Mouse (Mus musculus) thymus, adult 18-20 months (tissue): Measurements from ENCODE around the gene H1foo.

Experiments used
- DNase-seq, 2 experiments: peaks; one replicate each; pipeline ENCODE4 v3.0.0; 2022; ENCODE audit warnings: mixed read lengths in 2 of 2

H1foo gene

DNA sequence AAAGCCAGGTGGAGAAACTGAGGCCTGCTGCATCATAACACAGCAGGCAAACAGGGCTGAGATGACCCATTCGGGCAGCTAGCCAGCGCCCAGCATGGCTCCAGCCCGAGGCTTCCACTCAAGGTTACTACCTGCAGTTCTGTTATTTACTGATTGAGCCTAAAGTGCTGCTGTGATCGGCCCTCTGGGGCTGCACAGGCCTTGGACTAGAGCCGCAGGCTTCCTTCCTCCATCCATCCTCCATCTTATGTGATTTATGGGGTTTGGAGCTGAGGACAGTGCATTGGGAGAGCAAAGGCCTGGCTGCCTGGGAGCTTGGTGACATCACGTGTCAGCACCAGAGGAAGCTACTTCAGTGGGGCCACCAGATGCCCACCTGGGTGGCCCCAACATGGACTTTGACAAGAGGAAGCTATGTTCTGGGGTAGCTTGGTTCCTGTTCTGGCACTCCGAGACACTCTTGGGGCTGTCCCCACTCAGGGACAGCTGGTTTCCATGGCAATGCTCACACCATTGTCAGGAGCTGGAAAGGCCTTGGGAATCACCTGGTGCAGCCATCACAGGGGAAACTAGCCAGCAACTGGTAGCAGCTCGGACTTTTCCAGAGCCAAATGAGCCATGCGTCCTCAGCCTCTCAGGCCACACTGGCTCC lies 42.5 kb downstream of the H1foo start:
- no peak for DNase-seq

- no peak for DNase-seq
Observed at GRCm38 (mm10) chr6:115989032-115989431, 44.3 kb downstream of the H1foo start.

DNA sequence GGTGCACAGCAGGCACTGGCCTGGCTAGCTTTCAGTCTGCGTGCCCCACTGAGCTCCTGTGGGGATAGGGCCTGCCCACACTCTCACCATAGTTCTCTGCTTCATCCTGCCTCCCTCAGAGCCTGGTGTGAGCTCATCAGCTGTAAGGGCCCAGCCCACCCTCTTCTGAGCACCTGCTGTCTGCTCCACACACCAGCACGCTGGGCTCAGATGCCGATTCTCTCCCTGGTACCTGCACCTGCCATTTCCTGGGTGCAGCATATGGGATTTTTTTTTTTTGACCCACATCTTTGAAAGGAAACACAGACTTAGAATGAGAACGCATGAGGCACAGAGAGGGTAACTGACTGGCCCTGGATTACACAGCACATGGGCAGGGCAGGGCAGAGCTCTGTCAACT lies 44.9 kb downstream of the H1foo start:
- DNase-seq, result peak; percentile 86 to 93

DNA sequence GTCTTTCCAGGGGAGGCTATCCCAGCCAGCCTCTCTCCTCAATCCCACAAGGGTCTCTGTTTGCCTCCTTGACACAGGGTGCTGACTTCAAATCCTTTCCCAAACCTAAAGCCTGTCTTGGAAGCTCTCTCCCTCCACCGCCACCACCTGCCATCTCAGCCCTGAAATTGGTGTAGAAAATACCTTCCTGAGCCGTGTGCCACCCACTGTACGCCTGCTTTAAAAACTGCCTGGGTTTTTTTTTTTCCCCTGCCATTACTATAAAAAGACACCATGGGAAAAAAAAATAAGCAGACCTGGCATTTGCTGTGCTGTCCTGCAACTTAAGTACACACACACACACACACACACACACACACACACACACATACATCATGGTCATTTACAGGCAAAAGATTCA lies 45.3 kb downstream of the H1foo start:
- no peak for DNase-seq

GRCm38 (mm10) chr6:115990479-115990878 lies 45.7 kb downstream of the H1foo start:
- DNase-seq, result no peak

- DNase-seq, result peak in 1 of 2 experiments; percentile 35
Observed at GRCm38 (mm10) chr6:115991108-115991880, 46.6 kb downstream of the H1foo start.

DNA sequence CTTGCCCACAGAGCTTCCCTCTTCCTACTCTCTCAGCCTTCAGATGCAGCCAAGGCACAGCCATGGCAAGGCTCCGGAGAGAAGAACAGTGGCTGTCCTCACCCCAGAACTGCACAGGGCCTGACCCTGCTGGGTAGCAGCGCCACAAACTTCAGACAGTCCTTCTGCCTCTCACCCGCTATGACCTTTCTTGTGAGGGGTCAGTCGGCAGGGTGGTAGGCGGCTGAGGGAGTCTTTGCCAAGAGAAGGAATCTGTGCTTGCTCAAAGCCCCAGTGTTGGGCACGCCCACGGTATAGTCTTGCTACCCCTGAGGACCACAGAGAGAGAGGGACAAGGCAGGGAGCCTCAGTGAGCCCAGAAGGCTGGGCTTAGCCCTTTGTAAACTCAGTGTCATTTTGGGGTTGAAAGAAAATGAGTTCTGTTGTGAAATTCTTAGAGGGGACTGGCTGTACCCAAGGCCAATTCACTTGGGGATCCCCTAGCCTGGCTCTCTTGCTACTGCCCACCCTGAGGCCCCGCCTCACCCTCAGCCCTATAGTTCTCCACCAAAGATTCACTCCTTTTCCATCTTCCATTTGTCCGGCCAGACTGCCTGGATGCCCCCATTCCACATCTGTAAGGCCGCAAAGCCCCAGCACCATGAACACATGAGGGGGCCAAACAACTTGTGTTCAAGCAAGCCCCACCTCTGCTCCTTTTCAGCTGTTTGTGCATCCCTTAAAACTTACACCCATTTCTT lies 47.3 kb downstream of the H1foo start:
- peak in 1 of 2 experiments; percentile 33 for DNase-seq

DNA sequence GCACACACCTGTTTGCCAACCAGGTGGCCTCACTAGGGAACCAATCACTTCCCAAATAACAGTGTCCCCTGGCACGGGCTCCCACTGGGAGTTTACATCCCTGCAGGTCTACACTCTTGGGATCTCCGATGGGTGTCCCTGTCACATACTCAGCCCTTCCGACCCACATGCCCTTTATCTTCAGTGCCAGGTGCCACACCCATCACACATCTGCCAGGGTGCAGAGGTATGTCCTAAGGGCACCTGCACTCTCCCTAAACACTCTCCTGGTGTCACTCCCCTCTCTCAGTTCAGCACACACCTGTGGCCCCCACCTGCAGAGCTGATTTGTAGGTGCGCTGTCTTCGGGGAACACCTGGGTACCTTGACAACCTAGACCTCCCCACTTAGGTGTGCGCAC lies 48.2 kb downstream of the H1foo start:
- peak in 1 of 2 experiments; percentile 35 for DNase-seq

- peak in 1 of 2 experiments; percentile 35 for DNase-seq
Observed at GRCm38 (mm10) chr6:115993463-115994145, 48.9 kb downstream of the H1foo start.

DNA sequence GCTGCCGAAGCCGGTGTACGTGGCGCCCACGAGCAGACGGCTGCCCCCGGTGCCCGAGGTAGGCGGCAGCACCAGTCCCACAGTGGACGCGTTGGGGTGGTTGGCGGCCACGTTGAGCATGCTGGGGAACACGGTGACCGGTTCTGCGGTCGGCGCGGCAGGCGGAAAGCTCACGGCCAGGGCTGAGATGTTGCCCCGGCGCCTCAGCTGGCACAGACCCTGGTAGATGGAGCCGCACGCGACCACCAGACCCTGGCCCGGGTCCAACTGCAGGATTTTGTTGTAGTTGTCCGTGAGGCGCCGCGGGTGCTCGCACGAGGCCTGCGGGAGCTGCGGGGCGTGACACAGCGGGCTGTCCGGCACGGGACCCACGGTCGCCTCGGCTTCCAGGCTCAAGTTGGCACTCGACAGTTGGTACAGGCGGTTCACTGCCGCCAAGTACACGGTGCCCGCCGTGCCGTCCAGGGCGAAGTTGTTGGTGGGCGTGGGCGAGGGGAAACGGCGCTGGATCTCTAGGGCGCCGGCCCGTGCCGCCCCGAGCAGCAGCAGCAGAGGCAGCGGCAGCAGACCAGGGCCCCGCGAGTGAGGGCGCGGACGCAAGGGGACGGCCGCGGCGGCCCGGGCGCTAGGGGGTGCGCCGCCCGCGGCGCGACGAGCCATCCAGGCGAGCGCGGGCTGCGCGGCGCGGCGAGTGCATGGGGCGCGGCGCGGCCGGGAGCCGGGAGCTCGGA lies 49.6 kb downstream of the H1foo start:
- peak in 1 of 2 experiments; percentile 59 for DNase-seq

DNA sequence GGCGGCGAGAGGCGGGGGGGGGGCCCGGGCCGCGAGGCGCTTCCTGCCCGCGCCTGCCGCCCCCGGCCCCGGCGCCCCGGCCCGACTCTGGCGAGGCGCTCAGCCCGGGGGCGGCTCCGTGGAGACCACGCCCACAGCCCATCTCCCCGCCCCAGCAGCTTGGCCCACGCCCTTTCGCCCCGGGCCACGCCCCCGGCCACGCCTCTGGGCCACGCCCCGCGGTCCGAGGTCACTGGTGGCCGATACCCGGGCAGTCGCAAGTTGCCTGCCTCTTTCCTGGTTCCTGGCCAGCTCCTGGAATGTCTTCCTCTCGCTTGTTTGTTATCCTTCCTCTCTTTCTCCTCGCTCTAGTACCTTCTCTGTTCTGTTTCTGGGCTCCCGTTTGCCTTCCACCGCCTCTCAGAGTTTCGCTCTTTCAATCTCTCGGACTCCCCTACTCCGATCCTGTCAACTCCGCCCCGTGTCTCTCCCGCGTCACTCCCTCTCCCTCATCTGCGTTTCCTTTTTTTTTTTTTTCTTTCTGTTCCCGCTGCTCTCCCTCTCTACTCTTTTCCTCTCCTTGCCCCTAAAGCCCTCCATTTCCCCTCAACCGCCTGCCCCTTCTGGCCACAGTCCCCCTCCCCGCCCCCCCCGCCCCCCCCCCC lies 50.3 kb downstream of the H1foo start, which contains the start of gene Plxnd1:
TSS of gene Plxnd1 (minus strand) at position 129 of the 644 bp plus-strand sequence.
- DNase-seq, result peak; percentile 85 to 89

GRCm38 (mm10) chr6:115995531-115995941 lies 50.8 kb downstream of the H1foo start:
- peak in 1 of 2 experiments; percentile 37 for DNase-seq

GRCm38 (mm10) chr6:115996171-115996851 lies 51.6 kb downstream of the H1foo start:
- DNase-seq, result peak in 1 of 2 experiments; percentile 79

DNA sequence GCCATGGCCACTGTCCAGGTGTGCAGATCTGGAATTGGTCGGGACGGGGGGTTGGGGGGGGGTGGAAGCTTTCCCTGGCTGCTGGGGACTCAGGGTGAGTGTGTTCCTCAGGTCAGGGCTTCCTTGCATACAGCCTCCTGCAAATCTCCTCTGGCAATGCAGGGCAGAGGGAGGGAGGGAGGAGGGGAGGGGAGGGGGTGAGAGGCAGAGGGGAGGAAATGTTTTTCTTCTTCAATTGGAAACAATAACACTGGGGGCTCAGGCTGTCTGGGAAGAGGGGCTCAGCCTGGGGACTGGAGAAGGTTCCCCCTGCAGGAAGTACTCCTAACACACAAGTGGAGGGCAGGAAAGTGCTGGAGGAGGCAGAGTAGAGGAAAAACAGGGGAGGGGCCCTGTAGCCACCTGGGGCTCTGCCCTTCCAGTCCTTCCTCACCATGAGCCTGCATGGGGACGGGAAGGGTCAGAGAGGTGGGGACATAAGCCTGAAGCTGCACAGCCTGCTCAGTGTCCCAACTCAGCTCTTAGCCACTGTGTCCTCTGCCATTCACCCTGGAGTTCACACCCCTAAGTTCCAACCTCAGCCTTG lies 53.1 kb downstream of the H1foo start:
- no peak for DNase-seq

DNA sequence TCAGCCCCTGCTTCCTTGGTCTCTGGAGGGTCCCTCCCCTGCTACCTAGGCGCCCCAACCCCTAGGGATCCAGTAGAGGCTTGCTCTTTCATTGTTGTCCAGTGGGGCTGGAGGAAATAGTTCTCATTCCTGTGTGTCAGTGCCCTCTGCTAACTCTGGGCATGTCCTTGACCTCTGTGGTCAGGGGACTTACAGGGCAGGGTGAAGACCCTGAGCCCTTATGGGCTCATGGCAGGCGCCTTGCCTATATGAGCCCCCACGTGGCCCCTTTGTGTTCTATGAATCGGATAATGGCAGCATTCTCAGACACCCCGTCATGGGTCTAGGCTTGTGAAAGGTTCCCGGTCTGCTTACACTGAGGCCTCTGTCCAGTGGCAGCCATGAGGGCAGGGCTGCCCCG lies 54.0 kb downstream of the H1foo start:
- DNase-seq, result no peak

DNA sequence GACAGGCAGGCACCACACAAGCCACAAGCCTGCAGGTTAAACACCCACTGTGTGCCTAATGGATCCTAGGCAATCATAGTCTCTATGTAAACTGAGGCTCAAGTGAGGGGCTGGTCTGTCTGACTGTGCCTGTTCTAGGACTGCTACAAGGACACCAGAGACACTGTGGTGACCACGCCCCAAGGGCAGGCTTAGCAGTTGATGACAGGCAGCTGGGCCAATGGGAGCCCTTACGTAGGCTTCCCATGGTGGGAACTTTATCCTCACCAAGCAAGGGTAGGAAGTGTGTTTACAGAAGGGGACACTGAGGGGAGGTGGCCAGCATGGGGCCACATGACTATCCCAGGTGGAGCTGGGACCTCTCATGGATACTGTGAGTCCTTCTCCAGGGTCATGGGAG lies 54.5 kb downstream of the H1foo start:
- DNase-seq, result no peak
